Mouse (Mus musculus) liver, postnatal 0 days (tissue): ENCODE results near the gene Gpr132. TPM values are rescaled to one million over a fixed set of nuclear protein-coding genes. Genes with fewer than 3 reads are reported as not detected.

ENCODE experiments used
- ATAC-seq: fragments of 200-750 bp; cut with Nextera tagmentation; 2 replicates; pipeline ENCODE4 v1.8.0; 2017; ENCODE audit warnings: mild to moderate bottlenecking, moderate library complexity
- DNase-seq: peaks from one replicate; pipeline ENCODE4 v3.0.0-alpha.2; 2016
- H3K27ac ChIP-seq: fragments of 300-500 bp; sonication (generic); 2 replicates; pipeline ENCODE4 v1.5.1; 2014; ENCODE audit warnings: antibody characterized with exemption, moderate library complexity, mild to moderate bottlenecking, low read depth
- H3K27me3 ChIP-seq: fragments of 300-500 bp; sonication (generic); 2 replicates; pipeline ENCODE4 v1.6.1; 2014; ENCODE audit warnings: low read length, control low read depth, mixed read lengths; ENCODE audit not compliant: insufficient read depth
- H3K36me3 ChIP-seq: fragments of 300-500 bp; sonication (generic); replicated peaks from 2 replicates; pipeline ENCODE4 v1.6.1; 2014; ENCODE audit warnings: mild to moderate bottlenecking, control low read depth, low read length, moderate library complexity, mixed read lengths; ENCODE audit not compliant: insufficient read depth
- H3K4me1 ChIP-seq: fragments of 300-500 bp; sonication (generic); 2 replicates; pipeline ENCODE4 v1.6.1; 2014; ENCODE audit warnings: antibody characterized with exemption, mild to moderate bottlenecking, control low read depth; ENCODE audit not compliant: insufficient read depth
- H3K4me2 ChIP-seq: fragments of 300-500 bp; sonication (generic); 2 replicates; pipeline ENCODE4 v1.6.1; 2014; ENCODE audit warnings: low read depth, mild to moderate bottlenecking, low read length, moderate library complexity, mixed read lengths
- H3K4me3 ChIP-seq: fragments of 300-500 bp; sonication (generic); 2 replicates; pipeline ENCODE4 v1.5.1; 2014; ENCODE audit warnings: low read depth, low read length
- H3K9ac ChIP-seq: fragments of 300-500 bp; sonication (generic); replicated peaks from 2 replicates; pipeline ENCODE4 v1.6.1; 2014; ENCODE audit warnings: mild to moderate bottlenecking, moderate library complexity
- H3K9me3 ChIP-seq: fragments of 300-500 bp; sonication (generic); 2 replicates; pipeline ENCODE4 v1.6.1; 2016; ENCODE audit warnings: mild to moderate bottlenecking, control low read depth, low read length, mixed read lengths
- CTCF ChIP-seq: sonication (generic); IDR thresholded peaks from 2 replicates; pipeline ENCODE4 v1.5.1; 2016; ENCODE audit warnings: antibody characterized with exemption, low read depth
- EP300 ChIP-seq: IDR thresholded peaks from 2 replicates; pipeline ENCODE4 v1.6.1; 2016; ENCODE audit warnings: antibody characterized with exemption, low read depth, mild to moderate bottlenecking
- WGBS: fragments of 180-500 bp; shearing (Covaris S2); extraction: QIAGEN DNeasy Blood & Tissue Kit; methylation state at CpG from one replicate; pipeline ENCODE4 v1.1.7; 2014; ENCODE audit not compliant: insufficient replicate concordance; 5-methylcytosine and 5-hydroxymethylcytosine counted together
- polyA plus RNA-seq: library from polyadenylated mRNA; unstranded; fragments of >200 nt; fragmentation: Nextera tagmentation; extraction: Ambion mirVana; gene quantifications from 2 replicates; pipeline ENCODE4 v1.2.1, GENCODE M21; 2015

The Gpr132 gene
- polyA plus RNA-seq, 1 experiment from 2014 or later, result 0.34 TPM

DNA sequence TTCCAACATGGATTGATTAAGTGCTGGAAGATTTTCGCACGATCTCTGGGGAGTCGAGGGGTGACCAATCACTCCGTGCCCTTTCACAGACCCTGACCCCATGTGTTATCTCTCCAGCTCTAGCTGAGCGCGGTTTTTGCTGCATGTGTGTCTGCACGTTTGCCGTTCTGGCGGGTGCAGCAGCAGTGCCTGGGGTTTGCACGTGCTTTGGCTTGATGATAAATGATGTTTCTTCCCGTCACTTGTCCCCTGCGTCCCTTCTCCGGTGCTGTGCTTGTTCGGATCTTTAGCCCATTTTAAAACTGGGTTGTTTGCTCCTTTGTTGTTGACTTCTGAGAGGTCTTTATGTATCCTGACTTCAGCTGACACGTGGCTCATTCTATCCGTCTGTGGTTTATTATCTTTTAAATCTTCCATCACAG is 1.8 kb upstream of the Gpr132 start:
- H3K9ac ChIP-seq, result no peak overlapping the region
- no peaks in the 10 kb centered on the region for H3K9me3 ChIP-seq
- no peak for ATAC-seq
- no peak overlapping the region for H3K27ac ChIP-seq
- peaks cover 17% of the 10 kb centered on the region for H3K27me3 ChIP-seq
- H3K4me1 ChIP-seq, result peaks cover 21% of the 10 kb centered on the region
- H3K36me3 ChIP-seq, result no peaks in the 10 kb centered on the region
- 7% methylated on average over 16 of the region's 16 CpGs for WGBS
- H3K4me3 ChIP-seq, result no peak overlapping the region
- no peak for DNase-seq
- TF ChIP-seq EP300, result no peak
- no peak for TF ChIP-seq CTCF
- H3K4me2 ChIP-seq, result no peak overlapping the region

DNA sequence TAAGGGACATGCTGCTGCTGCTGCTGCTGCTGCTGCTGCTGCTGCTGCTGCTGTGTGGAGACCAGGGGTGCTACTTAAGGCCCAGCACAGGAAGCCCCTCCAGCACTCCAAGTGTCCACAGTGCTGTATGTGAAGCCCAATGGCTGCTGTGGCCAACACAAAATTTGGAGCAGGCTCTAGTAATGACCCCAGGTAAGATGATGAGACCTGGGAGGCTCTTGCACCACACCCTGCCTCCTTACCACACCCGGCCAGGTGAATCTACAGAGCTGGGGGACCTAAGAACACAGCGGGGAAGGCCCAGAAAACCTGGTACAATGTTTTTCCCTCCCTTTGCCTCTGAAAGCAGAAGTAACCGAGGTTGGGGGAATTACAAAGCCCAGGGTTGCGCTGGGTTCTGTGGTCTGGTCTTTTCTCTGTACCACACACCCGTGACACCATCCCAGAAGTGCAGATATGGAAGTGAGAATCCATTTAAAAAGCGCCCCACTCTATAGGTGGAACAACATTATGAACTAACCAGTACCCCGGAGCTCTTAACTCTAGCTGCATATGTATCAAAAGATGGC is 838 bp downstream of the Gpr132 start:
- no peaks in the 10 kb centered on the region for H3K9me3 ChIP-seq
- no peaks in the 10 kb centered on the region for H3K36me3 ChIP-seq
- no peak overlapping the region for H3K9ac ChIP-seq
- peaks cover 6% of the 10 kb centered on the region for H3K27me3 ChIP-seq
- 44% methylated on average over 7 of the region's 7 CpGs for WGBS
- TF ChIP-seq CTCF (no peak), EP300 (no peak)
- no peak overlapping the region for H3K4me2 ChIP-seq
- H3K4me1 ChIP-seq, result peaks cover 16% of the 10 kb centered on the region
- ATAC-seq (peak; percentile 34; the same call in 1 of the 2 replicates), DNase-seq (no peak)
- H3K27ac ChIP-seq, result peak overlapping the region; percentile 29; the same call in 1 of the 2 replicates
- no peak overlapping the region for H3K4me3 ChIP-seq

DNA sequence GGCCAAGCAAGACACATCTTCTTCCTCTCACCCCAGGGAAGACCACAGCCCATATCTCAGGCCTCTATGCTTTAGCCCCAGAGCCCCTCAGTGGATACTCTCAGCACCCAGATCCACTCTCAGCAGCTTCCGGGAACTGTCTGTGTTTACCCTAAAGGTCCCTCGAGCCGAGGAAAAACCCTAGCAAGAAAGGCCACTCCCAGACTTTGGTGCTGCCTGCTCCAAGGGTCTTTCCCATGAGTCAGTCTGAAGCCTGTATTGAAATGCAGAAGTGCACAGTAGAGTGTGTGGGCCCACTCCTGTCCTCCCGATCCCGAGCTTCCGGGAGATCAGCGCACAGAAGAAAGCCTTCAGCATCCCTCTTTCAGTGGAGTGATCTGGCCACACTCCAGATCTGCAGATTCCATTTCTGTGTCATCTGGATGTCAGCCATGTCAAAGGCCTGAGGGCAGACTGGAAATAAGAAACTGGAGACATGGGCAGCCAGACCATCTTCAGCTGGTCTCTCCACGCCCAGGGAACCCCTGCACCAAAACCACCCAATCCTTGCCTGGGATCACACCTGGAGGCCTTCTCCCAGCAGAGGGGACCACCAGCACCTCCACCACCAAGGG is 1.5 kb downstream of the Gpr132 start:
- H3K9ac ChIP-seq, result no peak overlapping the region
- no peak for ATAC-seq
- 65% methylated on average over 8 of the region's 8 CpGs for WGBS

DNA sequence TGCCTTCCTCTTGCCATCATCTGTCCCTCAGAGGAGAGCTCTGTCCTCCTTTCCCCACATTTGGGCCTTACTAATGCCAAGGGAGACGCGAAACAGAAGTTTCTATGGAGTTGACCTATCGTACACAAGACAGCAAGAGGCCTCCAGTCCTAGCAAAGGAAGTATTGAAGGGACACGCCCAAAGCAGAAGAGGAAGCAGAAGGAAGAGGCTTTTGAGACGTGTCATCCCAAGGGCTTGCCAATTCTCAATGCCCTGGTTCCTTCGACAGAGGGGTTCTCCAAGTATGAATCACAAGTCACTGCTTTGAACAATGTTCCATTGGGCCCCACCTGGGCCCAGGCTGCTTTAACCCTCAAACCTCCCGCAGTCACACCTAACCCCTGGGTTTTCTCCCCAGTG is 3.2 kb downstream of the Gpr132 start:
- Histone ChIP-seq H3K4me2 (no peak overlapping the region), H3K27me3 (no peaks in the 10 kb centered on the region), H3K9me3 (no peaks in the 10 kb centered on the region), H3K4me1 (peaks cover 18% of the 10 kb centered on the region), H3K4me3 (no peak overlapping the region), H3K27ac (no peak overlapping the region), H3K36me3 (no peaks in the 10 kb centered on the region), H3K9ac (no peak overlapping the region)
- no peak for ATAC-seq
- no peak for DNase-seq
- TF ChIP-seq EP300 (no peak), CTCF (no peak)
- 49% methylated on average over 7 of the region's 7 CpGs for WGBS

More for the DNA sequence above, 1.5 kb downstream of the Gpr132 start:
- peaks cover 6% of the 10 kb centered on the region for H3K27me3 ChIP-seq
- no peak overlapping the region for H3K4me3 ChIP-seq
- H3K4me2 ChIP-seq, result no peak overlapping the region
- H3K36me3 ChIP-seq, result no peaks in the 10 kb centered on the region
- no peak for DNase-seq
- peak overlapping the region; percentile 29; the same call in 1 of the 2 replicates for H3K27ac ChIP-seq
- no peaks in the 10 kb centered on the region for H3K9me3 ChIP-seq
- H3K4me1 ChIP-seq, result peaks cover 20% of the 10 kb centered on the region
- TF ChIP-seq CTCF (no peak), EP300 (no peak)

DNA sequence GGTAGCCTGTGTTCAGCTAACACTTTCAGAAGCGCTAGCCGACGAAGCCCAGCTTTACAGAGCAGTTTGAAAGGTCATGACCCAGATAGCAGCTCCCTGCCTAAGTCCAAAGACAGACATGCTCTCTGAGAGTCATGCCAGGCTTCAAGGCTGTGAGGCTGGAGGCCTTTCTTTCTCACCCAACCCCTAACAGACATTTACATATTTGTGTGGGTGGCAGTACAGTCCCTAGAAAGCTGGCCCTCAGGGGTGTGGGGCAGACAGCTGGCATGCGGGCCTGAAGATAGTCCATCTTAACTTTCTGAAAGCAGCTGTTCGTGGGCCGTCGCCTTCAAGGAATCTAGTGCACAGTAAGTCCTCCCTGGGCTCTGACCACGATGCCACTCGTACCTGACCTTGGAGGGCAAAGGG is 6.1 kb downstream of the Gpr132 start:
- ATAC-seq, result no peak
- Histone ChIP-seq H3K36me3 (no peaks in the 10 kb centered on the region), H3K9me3 (no peaks in the 10 kb centered on the region), H3K9ac (no peak overlapping the region), H3K4me3 (no peak overlapping the region), H3K4me2 (no peak overlapping the region), H3K27me3 (no peaks in the 10 kb centered on the region), H3K27ac (no peak overlapping the region), H3K4me1 (peaks cover 11% of the 10 kb centered on the region)
- no peak for DNase-seq
- WGBS, result 55% methylated on average over 9 of the region's 9 CpGs
- TF ChIP-seq CTCF (no peak), EP300 (no peak)

DNA sequence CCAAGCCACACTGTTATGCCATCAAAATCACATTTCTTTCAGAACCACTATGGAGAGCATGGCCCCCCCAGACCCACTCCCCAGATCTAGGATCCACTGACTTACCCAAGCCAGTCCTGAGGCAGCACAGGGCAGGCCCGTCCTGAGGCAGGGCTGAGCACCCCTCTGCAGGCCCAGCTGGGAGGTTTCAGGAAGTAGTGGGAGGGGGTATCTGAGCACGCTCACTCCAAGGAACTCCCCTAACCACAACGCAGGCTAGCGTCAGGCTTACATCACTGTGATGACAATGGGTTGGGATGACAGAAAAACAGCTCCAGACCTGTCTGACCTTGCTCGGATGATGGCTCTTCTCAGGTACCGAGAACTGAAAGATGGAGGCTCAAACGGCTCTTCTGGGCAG is 7.3 kb downstream of the Gpr132 start:
- Histone ChIP-seq H3K27ac (no peak overlapping the region; the same call in 1 of the 2 replicates), H3K4me3 (no peak overlapping the region), H3K4me2 (peak overlapping the region; percentile 40), H3K4me1 (peaks cover 9% of the 10 kb centered on the region), H3K9ac (peak overlapping the region; percentile 21; the same call in 1 of the 2 replicates), H3K36me3 (no peaks in the 10 kb centered on the region), H3K9me3 (no peaks in the 10 kb centered on the region), H3K27me3 (no peaks in the 10 kb centered on the region)
- WGBS, result 41% methylated on average over 7 of the region's 7 CpGs
- peak; percentile 40 for ATAC-seq
- no peak for DNase-seq
- TF ChIP-seq EP300, result no peak
- TF ChIP-seq CTCF, result no peak
